Mouse (Mus musculus): ENCODE measurements around the gene Cd46. TPM values are rescaled to one million over a fixed set of nuclear protein-coding genes. Genes with fewer than 3 reads are reported as not detected.

The Cd46 gene
- total and polyA plus RNA-seq, 3 experiments, result 0.50 to 1.3 TPM; not detected in 1

GRCm38 (mm10) chr1:195130953-195131674 is 39.1 kb upstream of the Cd46 start, which contains the start of gene Cr1l:
Gene Cr1l (minus strand): TSS chr1:195131586.
- Histone ChIP-seq H3K79me2 (ENCODE audit: control insufficient read depth, insufficient read depth, low read length, poor library complexity) (peaks cover 13% of the 10 kb centered on the region), H3K36me3 (ENCODE audit: control insufficient read depth in 1 of 2, insufficient read depth in 2 of 2, low read length in 2 of 2) (peaks cover 25 to 35% of the 10 kb centered on the region in 2 experiments), H3K9ac (ENCODE audit: control insufficient read depth, low read depth, low read length, poor library complexity, severe bottlenecking) (peak within 1 kb of the TSS; percentile 91), H3K9me3 (replicated peaks; ENCODE audit: insufficient read depth, low read length) (no peaks in the 10 kb centered on the region), H3K27ac (ENCODE audit: control insufficient read depth, low read depth, low read length) (peak within 1 kb of the TSS; percentile 98), H3K4me1 (ENCODE audit: control insufficient read depth in 1 of 2, insufficient read depth in 2 of 2, low read length in 2 of 2) (peaks cover 6% of the 10 kb centered on the region in 2 experiments), H3K4me3 (ENCODE audit: control insufficient read depth in 1 of 2, insufficient read depth in 1 of 2, low read depth in 2 of 2, low read length in 2 of 2) (peak within 1 kb of the TSS; percentile 66 to 90), H3K27me3 (ENCODE audit: control insufficient read depth in 1 of 2, insufficient read depth in 2 of 2, low read length in 2 of 2) (no peaks in the 10 kb centered on the region)
- peak; percentile 97 for DNase-seq (ENCODE audit: low read depth, low spot score)
- TF ChIP-seq NELFE (IDR thresholded peaks at IDR 0.05; ENCODE audit: low read depth, low read length), result peak; percentile 73
- TF ChIP-seq TBP (IDR thresholded peaks at IDR 0.05; ENCODE audit: low read depth, low read length), result peak; percentile 96
- TF ChIP-seq USF1 (IDR thresholded peaks at IDR 0.05; ENCODE audit: low read depth, low read length), result peak; percentile 11; the same call in 1 of the 2 replicates
- TF ChIP-seq ZNF384 (IDR thresholded peaks at IDR 0.05; ENCODE audit: low read depth, low read length), result no peak
- peak; percentile 75 for TF ChIP-seq ELF1 (IDR thresholded peaks at IDR 0.05; ENCODE audit: low read depth, low read length)
- TF ChIP-seq POLR2A (IDR thresholded peaks at IDR 0.05; ENCODE audit: control insufficient read depth in 1 of 2, insufficient read depth in 1 of 2, low read depth in 1 of 2, low read length in 2 of 2, poor library complexity in 1 of 2), result peak; percentile 83 to 95
- TF ChIP-seq ZKSCAN1 (IDR thresholded peaks at IDR 0.05; ENCODE audit: low read depth, low read length), result no peak
- TF ChIP-seq POLR2AphosphoS2 (IDR thresholded peaks at IDR 0.05; ENCODE audit: low read length), result peak; percentile 83; the same call in 1 of the 2 replicates
- TF ChIP-seq MXI1 (IDR thresholded peaks at IDR 0.05; ENCODE audit: low read depth, low read length), result peak; percentile 96
- TF ChIP-seq CHD2 (IDR thresholded peaks at IDR 0.05; ENCODE audit: low read length), result no peak
- TF ChIP-seq POLR2AphosphoS5 (IDR thresholded peaks at IDR 0.05; ENCODE audit: borderline replicate concordance, low read depth, low read length), result peak; percentile 31; the same call in 1 of the 2 replicates
- TF ChIP-seq KAT2A (conservative IDR thresholded peaks at IDR 0.05; ENCODE audit: low read depth, low read length), result peak; percentile 52; the same call in 1 of the 2 replicates
- TF ChIP-seq EP300 (IDR thresholded peaks at IDR 0.05; ENCODE audit: low read depth in 1 of 2, low read length in 2 of 2), result peak in 1 of 2 experiments; percentile 25; a peak in 1 of 4 replicates
- no peak for TF ChIP-seq MYB (IDR thresholded peaks at IDR 0.05; ENCODE audit: low read depth, low read length)
- TF ChIP-seq MAX (IDR thresholded peaks at IDR 0.05; ENCODE audit: low read length), result peak; percentile 83
- peak in 2 of 3 experiments; percentile 73 to 77; a peak in 5 of 6 replicates for TF ChIP-seq CTCF (IDR thresholded peaks at IDR 0.05 in 2 of 3, conservative IDR thresholded peaks at IDR 0.05 in 1 of 3; ENCODE audit: control insufficient read depth in 1 of 3, insufficient read depth in 1 of 3, low read depth in 2 of 3, low read length in 3 of 3, poor library complexity in 1 of 3, severe bottlenecking in 1 of 3)
- TF ChIP-seq GABPA (IDR thresholded peaks at IDR 0.05; ENCODE audit: low read depth, low read length), result no peak
- no peak for TF ChIP-seq MEF2A (IDR thresholded peaks at IDR 0.05; ENCODE audit: extremely low read depth, insufficient replicate concordance, low read depth, low read length, poor library complexity, severe bottlenecking)
- TF ChIP-seq UBTF (IDR thresholded peaks at IDR 0.05; ENCODE audit: borderline replicate concordance, insufficient read depth, low read depth, low read length), result peak; percentile 95; the same call in 1 of the 2 replicates
- TF ChIP-seq USF2 (IDR thresholded peaks at IDR 0.05; ENCODE audit: borderline replicate concordance in 1 of 2, insufficient read depth in 1 of 2, low read depth in 1 of 2, low read length in 2 of 2), result no peak
- TF ChIP-seq MAZ (IDR thresholded peaks at IDR 0.05; ENCODE audit: low read depth, low read length), result no peak
- peak; percentile 82 for TF ChIP-seq NRF1 (IDR thresholded peaks at IDR 0.05; ENCODE audit: insufficient read depth, low read depth, low read length, poor library complexity, severe bottlenecking)
- TF ChIP-seq SIN3A (IDR thresholded peaks at IDR 0.05; ENCODE audit: low read length), result peak; percentile 80
- peak; percentile 56 for TF ChIP-seq GATA1 (IDR thresholded peaks at IDR 0.05; ENCODE audit: low read depth, low read length)
- no peak for TF ChIP-seq JUND (IDR thresholded peaks at IDR 0.05; ENCODE audit: low read depth, low read length)
- TF ChIP-seq ETS1 (IDR thresholded peaks at IDR 0.05; ENCODE audit: low read depth, low read length), result peak; percentile 68; the same call in 1 of the 2 replicates
- peak; percentile 57; the same call in 1 of the 2 replicates for TF ChIP-seq E2F4 (IDR thresholded peaks at IDR 0.05; ENCODE audit: borderline replicate concordance, low read depth, low read length)
- peak; percentile 46 for TF ChIP-seq SMC3 (IDR thresholded peaks at IDR 0.05; ENCODE audit: low read depth, low read length)
- peak; percentile 81 for TF ChIP-seq HCFC1 (IDR thresholded peaks at IDR 0.05; ENCODE audit: low read depth, low read length)
- TF ChIP-seq ZMIZ1 (IDR thresholded peaks at IDR 0.05; ENCODE audit: low read depth, low read length), result peak; percentile 74
- 0 out of 2 replicates have a peak, but pooled peaks have one; percentile 24 for TF ChIP-seq MAFK (IDR thresholded peaks at IDR 0.05; ENCODE audit: borderline replicate concordance, low read depth, low read length)
- TF ChIP-seq RCOR1 (IDR thresholded peaks at IDR 0.05; ENCODE audit: low read depth, low read length), result no peak
- peak; percentile 47; the same call in 1 of the 2 replicates for TF ChIP-seq TCF12 (IDR thresholded peaks at IDR 0.05; ENCODE audit: low read depth, low read length)
- peak; percentile 42; the same call in 1 of the 2 replicates for TF ChIP-seq ZC3H11A (IDR thresholded peaks at IDR 0.05; ENCODE audit: low read depth, low read length)
- peak; percentile 88 for TF ChIP-seq MYC (IDR thresholded peaks at IDR 0.05; ENCODE audit: low read depth, low read length)

Data from MEL (cell line).